Mouse (Mus musculus): ENCODE measurements around the gene Edn3. TPM values are rescaled to one million over a fixed set of nuclear protein-coding genes. Genes with fewer than 3 reads are reported as not detected.

Edn3 gene
- polyA plus RNA-seq (2015; fragmentation: Nextera tagmentation; extraction: Ambion mirVana): 6.3 and 7.8 TPM in 2 replicates

GRCm38 (mm10) chr2:174760479-174761121 is at the start of gene Edn3:
Gene Edn3 (plus strand): TSS chr2:174760619.
- H3K4me3 ChIP-seq: peak within 1 kb of the TSS; percentile 34
- no peaks in the 10 kb centered on the region for H3K9me3 ChIP-seq
- WGBS: under 1% methylated on average over 48 of the region's 48 CpGs
- peaks cover 18% of the 10 kb centered on the region for H3K27me3 ChIP-seq (replicated peaks)
- no peak within 1 kb of the TSS for H3K27ac ChIP-seq
- ATAC-seq (replicated peaks): 0 out of 2 replicates have a peak, but pooled peaks have one; percentile 24
- no peaks in the 10 kb centered on the region for H3K36me3 ChIP-seq (replicated peaks)
- no peak within 1 kb of the TSS for H3K9ac ChIP-seq
- H3K4me1 ChIP-seq: peaks cover 7% of the 10 kb centered on the region; the same call in 1 of the 2 replicates
- peak within 1 kb of the TSS; percentile 71 for H3K4me2 ChIP-seq

- H3K36me3 ChIP-seq (replicated peaks): no peaks in the 10 kb centered on the region
- WGBS: 94% methylated on average over 1 of the region's 1 CpGs
Observed at GRCm38 (mm10) chr2:174712043-174712442, 48.4 kb upstream of the Edn3 start.

DNA sequence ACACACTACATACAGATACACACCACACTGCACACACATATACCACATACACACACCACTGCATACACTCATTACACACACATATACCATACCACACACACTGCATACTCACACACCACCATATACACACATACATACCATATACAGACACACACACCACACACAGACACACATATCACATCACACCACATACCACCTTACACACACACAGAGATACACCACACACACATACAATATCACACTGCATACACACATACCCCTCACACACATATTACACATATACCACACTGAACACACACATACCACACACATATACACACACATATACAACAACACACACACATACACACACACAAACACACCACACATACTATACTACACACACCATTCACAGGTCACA is 44.5 kb upstream of the Edn3 start:
- H3K36me3 ChIP-seq (replicated peaks): no peaks in the 10 kb centered on the region
- no peaks in the 10 kb centered on the region for H3K9me3 ChIP-seq
- H3K4me3 ChIP-seq: no peak overlapping the region
- H3K27ac ChIP-seq: no peak overlapping the region
- no peaks in the 10 kb centered on the region for H3K27me3 ChIP-seq (replicated peaks)
- H3K4me1 ChIP-seq: no peaks in the 10 kb centered on the region
- no peak overlapping the region for H3K9ac ChIP-seq
- ATAC-seq (replicated peaks): no peak
- no peak overlapping the region for H3K4me2 ChIP-seq

More at GRCm38 (mm10) chr2:174712043-174712442, 48.4 kb upstream of the Edn3 start:
- no peak overlapping the region for H3K4me2 ChIP-seq
- H3K4me1 ChIP-seq: no peaks in the 10 kb centered on the region
- H3K27ac ChIP-seq: no peak overlapping the region
- no peaks in the 10 kb centered on the region for H3K9me3 ChIP-seq
- H3K4me3 ChIP-seq: no peak overlapping the region
- no peak for ATAC-seq (replicated peaks)
- no peaks in the 10 kb centered on the region for H3K27me3 ChIP-seq (replicated peaks)
- H3K9ac ChIP-seq: no peak overlapping the region

GRCm38 (mm10) chr2:174717857-174718256 is 42.6 kb upstream of the Edn3 start:
- no peak overlapping the region for H3K4me2 ChIP-seq
- no peaks in the 10 kb centered on the region for H3K4me1 ChIP-seq
- no peak for ATAC-seq (replicated peaks)
- no peak overlapping the region for H3K4me3 ChIP-seq
- no peaks in the 10 kb centered on the region for H3K27me3 ChIP-seq (replicated peaks)
- H3K9ac ChIP-seq: no peak overlapping the region
- H3K27ac ChIP-seq: no peak overlapping the region
- no peaks in the 10 kb centered on the region for H3K9me3 ChIP-seq
- H3K36me3 ChIP-seq (replicated peaks): no peaks in the 10 kb centered on the region
- 92% methylated on average over 4 of the region's 4 CpGs for WGBS

- Histone ChIP-seq H3K27me3 (replicated peaks) (no peaks in the 10 kb centered on the region), H3K36me3 (replicated peaks) (no peaks in the 10 kb centered on the region), H3K27ac (no peak overlapping the region), H3K4me3 (no peak overlapping the region), H3K4me1 (0 out of 2 replicates have a peak, but pooled peaks cover 9% of the 10 kb centered on the region), H3K9ac (no peak overlapping the region), H3K9me3 (no peaks in the 10 kb centered on the region), H3K4me2 (no peak overlapping the region)
- ATAC-seq (replicated peaks): peak; percentile 62; the same call in 1 of the 2 replicates
- WGBS: 66% methylated on average over 10 of the region's 10 CpGs
Observed at GRCm38 (mm10) chr2:174727114-174727823, 33.1 kb upstream of the Edn3 start.

DNA sequence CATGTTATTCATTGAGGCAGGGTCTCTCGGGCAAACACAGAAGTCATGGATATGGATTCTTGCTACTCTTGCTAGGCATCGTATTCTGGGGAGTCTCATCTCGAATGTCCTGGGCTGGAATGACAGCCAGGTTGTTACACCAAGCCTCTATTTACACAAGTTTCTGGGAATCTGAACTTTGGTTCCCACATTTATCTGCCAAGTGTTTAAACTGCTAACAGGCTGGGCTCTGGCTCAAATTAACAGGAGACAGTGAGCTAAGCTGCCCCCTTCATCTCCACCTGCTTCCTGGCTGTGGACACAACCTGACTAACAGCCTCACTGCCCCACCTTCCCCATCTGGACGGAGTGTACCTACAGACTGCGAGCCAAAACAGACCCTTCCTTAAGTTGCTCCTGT is 28.5 kb upstream of the Edn3 start:
- no peak overlapping the region for H3K4me3 ChIP-seq
- WGBS: 88% methylated on average over 5 of the region's 5 CpGs
- H3K9me3 ChIP-seq: no peaks in the 10 kb centered on the region
- ATAC-seq (replicated peaks): no peak
- no peaks in the 10 kb centered on the region for H3K27me3 ChIP-seq (replicated peaks)
- H3K36me3 ChIP-seq (replicated peaks): no peaks in the 10 kb centered on the region
- H3K27ac ChIP-seq: no peak overlapping the region
- no peak overlapping the region for H3K4me2 ChIP-seq
- H3K9ac ChIP-seq: no peak overlapping the region
- H3K4me1 ChIP-seq: 0 out of 2 replicates have a peak, but pooled peaks cover 2% of the 10 kb centered on the region

GRCm38 (mm10) chr2:174735270-174735669 is 25.1 kb upstream of the Edn3 start:
- ATAC-seq (replicated peaks): no peak
- Histone ChIP-seq H3K27me3 (replicated peaks) (no peaks in the 10 kb centered on the region), H3K9me3 (no peaks in the 10 kb centered on the region), H3K27ac (no peak overlapping the region), H3K4me2 (no peak overlapping the region), H3K9ac (no peak overlapping the region), H3K4me3 (no peak overlapping the region), H3K36me3 (replicated peaks) (no peaks in the 10 kb centered on the region), H3K4me1 (no peaks in the 10 kb centered on the region)
- 95% methylated on average over 1 of the region's 1 CpGs for WGBS

DNA sequence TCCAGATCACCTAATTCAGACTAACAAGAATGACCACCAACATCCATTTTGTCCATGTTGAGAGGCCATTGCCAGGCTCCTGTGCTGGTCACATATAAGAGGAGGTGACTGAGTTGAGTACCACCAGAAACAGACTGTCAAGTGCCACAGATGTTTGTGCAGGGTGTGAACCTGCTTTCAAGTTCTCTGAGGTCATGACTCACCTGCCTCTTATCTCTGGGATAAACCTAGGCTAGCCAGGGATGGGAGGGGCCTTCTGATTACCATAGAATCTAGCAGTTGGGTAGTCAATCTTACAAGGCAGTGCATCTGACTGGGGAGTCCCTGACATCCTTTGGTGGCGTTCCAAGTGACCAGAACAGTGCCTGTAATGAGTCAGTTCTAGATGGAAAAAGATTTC is 13.2 kb upstream of the Edn3 start:
- no peaks in the 10 kb centered on the region for H3K9me3 ChIP-seq
- no peak overlapping the region for H3K4me3 ChIP-seq
- WGBS: 91% methylated on average over 1 of the region's 1 CpGs
- no peak overlapping the region for H3K4me2 ChIP-seq
- no peaks in the 10 kb centered on the region for H3K27me3 ChIP-seq (replicated peaks)
- no peaks in the 10 kb centered on the region for H3K4me1 ChIP-seq
- no peak overlapping the region for H3K27ac ChIP-seq
- no peak for ATAC-seq (replicated peaks)
- no peaks in the 10 kb centered on the region for H3K36me3 ChIP-seq (replicated peaks)
- no peak overlapping the region for H3K9ac ChIP-seq

GRCm38 (mm10) chr2:174748381-174748780 is 12.0 kb upstream of the Edn3 start:
- H3K9ac ChIP-seq: no peak overlapping the region
- H3K36me3 ChIP-seq (replicated peaks): no peaks in the 10 kb centered on the region
- ATAC-seq (replicated peaks): no peak
- H3K4me3 ChIP-seq: no peak overlapping the region
- no peaks in the 10 kb centered on the region for H3K4me1 ChIP-seq
- no peak overlapping the region for H3K27ac ChIP-seq
- WGBS: 82% methylated on average over 8 of the region's 8 CpGs
- no peaks in the 10 kb centered on the region for H3K27me3 ChIP-seq (replicated peaks)
- H3K4me2 ChIP-seq: no peak overlapping the region
- no peaks in the 10 kb centered on the region for H3K9me3 ChIP-seq

GRCm38 (mm10) chr2:174753197-174753596 is 7.2 kb upstream of the Edn3 start:
- no peaks in the 10 kb centered on the region for H3K36me3 ChIP-seq (replicated peaks)
- H3K4me2 ChIP-seq: no peak overlapping the region
- no peak overlapping the region for H3K27ac ChIP-seq
- WGBS: 89% methylated on average over 1 of the region's 1 CpGs
- no peaks in the 10 kb centered on the region for H3K9me3 ChIP-seq
- no peak for ATAC-seq (replicated peaks)
- no peaks in the 10 kb centered on the region for H3K27me3 ChIP-seq (replicated peaks)
- H3K9ac ChIP-seq: no peak overlapping the region
- no peaks in the 10 kb centered on the region for H3K4me1 ChIP-seq
- H3K4me3 ChIP-seq: no peak overlapping the region

GRCm38 (mm10) chr2:174754231-174754630 is 6.2 kb upstream of the Edn3 start:
- ATAC-seq (replicated peaks): no peak
- WGBS: 87% methylated on average over 1 of the region's 1 CpGs

DNA sequence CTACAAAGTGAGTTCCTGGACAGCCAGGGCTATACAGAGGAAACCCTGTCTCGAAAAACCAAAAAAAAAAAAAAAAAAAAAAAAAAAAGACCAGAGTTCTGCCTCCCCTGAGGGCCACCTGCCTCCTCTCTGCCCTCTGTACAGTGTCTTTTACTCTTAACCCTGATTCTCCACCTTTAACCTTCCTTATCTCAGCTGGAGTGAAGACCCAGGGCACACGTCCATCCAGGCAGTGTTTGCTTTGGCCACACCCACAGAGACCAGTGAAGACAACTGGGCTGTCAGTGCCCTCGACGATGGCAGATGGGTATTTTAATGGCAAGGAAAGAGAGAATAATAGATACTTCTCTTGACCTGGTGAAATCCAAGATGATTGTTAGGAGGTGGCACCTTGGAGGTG is 1.2 kb upstream of the Edn3 start:
- Histone ChIP-seq H3K27ac (no peak overlapping the region), H3K4me3 (no peak overlapping the region), H3K36me3 (replicated peaks) (no peaks in the 10 kb centered on the region), H3K27me3 (replicated peaks) (peaks cover 18% of the 10 kb centered on the region), H3K4me2 (no peak overlapping the region), H3K9ac (no peak overlapping the region), H3K4me1 (peaks cover 7% of the 10 kb centered on the region; the same call in 1 of the 2 replicates), H3K9me3 (no peaks in the 10 kb centered on the region)
- WGBS: 87% methylated on average over 4 of the region's 4 CpGs
- no peak for ATAC-seq (replicated peaks)

More at GRCm38 (mm10) chr2:174754231-174754630, 6.2 kb upstream of the Edn3 start:
- H3K4me2 ChIP-seq: no peak overlapping the region
- H3K9me3 ChIP-seq: no peaks in the 10 kb centered on the region
- H3K27me3 ChIP-seq (replicated peaks): no peaks in the 10 kb centered on the region
- no peak overlapping the region for H3K27ac ChIP-seq
- H3K4me1 ChIP-seq: no peaks in the 10 kb centered on the region
- no peak overlapping the region for H3K4me3 ChIP-seq
- H3K36me3 ChIP-seq (replicated peaks): no peaks in the 10 kb centered on the region
- no peak overlapping the region for H3K9ac ChIP-seq

All from midbrain, embryonic 15.5 days (tissue).